Mouse (Mus musculus): ENCODE data around the gene Gm21411.
"Not testable (repeated sequence)": the region's sequence is repeated elsewhere in the genome, so short reads cannot be mapped to it uniquely, and the experiment has no call there.

Gene Gm21411

DNA sequence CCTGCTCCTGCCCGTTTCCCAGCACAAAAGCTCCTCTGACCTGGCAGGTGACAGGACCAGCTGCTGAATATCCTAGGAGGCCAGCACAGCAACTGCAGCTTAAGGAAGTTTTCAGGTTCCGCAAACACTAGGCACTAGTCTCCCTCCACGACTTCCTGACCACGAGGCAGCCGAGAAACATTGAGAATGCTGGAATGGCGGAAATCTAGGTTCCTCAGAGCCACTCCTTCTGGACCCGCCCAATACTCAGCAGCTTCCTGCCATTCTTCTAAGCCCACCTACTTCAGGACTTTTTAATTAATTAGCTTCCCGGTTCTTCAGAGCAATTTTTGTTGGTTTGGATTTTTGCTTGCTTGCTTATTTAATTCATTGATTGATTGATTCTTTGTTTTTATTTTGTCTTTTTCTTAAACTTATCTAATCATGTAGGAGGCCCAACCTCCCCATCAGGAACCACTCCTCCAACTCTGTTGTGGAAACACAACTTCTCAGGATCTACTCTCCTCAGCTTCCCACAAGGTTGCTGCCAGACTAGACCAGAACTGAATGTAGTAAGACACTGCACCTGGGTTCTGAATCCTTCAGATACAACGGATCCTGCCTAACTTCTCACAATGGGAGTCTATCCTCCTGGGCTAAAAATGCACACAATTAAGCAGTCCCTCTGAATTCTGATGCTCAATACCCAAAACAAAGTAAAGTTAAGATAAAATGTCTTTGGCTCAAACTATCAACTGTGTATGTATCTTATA is at the start of gene Gm21411:
Gene Gm21411, minus strand, starts transcription at position 205 of the 752 bp plus-strand sequence.
- DNase-seq (ENCODE audit: low spot score in 2 of 2) = not testable (repeated sequence)

DNA sequence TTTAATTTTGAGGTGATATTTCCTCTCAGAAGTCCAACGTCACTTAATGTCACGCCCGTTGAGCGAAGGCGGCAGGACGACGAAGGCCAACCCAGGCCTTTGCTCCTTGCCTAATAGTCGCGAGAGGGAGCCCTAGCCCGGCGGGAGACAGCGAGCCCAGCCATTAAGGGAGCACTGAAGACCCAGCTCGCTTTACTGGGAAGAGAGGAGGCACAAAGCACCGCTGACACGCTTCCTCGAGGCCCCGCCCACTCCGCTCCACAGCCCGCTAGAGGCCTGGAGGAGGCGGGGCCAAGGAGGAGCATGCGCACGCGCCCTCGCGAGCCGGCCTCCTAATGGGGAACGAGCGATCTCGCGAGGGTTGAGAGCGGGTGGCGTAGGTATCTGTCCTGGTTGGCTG is 32.3 kb upstream of the Gm21411 start:
- not testable (repeated sequence) for DNase-seq (ENCODE audit: low spot score in 2 of 2)

DNA sequence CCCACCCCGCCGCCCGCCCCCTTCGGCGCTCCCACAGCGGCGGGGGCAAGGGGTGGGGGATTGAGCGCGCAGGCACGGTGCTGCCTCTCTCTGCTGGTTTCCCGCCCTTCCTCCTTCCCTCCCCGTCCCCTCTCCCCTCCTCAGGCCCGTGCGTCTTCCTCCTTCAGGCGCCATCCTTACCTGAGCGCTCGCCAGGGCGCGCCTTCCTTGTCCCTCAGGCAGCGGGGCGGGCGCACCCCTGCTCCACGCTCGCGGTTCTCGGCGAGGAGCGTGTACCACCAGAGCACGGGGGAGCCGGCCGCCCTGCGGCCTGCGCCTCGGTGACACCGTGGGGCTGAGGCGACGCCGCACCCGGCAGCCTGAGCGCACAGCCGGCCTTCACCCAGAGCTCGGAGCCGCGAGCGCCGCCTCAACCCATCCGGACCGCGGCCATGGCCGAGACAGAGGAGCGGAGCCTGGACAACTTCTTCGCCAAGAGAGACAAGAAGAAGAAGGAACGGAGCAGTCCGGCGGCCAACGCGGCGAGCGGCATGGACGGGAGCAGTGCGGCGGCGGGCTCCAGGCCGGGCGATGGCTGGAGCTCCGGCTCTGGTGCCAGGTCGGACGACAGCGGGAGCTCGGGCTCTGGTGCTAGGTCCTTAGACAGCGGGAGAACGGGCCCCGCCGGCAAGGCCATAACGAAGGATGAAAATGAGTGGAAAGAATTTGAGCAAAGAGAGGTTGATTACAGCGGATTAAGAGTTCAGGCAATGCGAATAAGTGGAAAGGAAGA is 23.1 kb upstream of the Gm21411 start:
- DNase-seq (ENCODE audit: low spot score in 2 of 2) = peak in 1 of 2 experiments; percentile 59

DNA sequence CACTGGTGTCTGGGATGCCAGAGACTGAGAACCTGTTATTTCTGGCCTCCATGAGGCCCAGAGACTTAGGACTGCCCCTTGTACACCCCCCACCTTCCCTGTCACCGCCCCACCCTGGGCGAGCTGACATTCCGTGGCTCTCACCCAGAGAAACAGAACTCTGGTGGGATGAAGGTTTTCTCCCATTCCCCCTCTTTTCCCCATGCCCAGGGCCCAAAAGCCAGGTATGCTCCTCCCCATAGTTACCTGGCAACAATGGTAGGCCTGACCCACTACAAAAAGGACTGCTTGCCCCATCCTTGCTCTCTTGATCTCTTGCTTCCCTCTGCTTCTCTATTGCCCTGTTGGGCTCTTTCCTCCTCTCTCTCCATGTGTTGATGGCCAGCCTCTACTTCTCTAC is 5.8 kb upstream of the Gm21411 start:
- no peak for DNase-seq (ENCODE audit: low spot score in 2 of 2)

DNA sequence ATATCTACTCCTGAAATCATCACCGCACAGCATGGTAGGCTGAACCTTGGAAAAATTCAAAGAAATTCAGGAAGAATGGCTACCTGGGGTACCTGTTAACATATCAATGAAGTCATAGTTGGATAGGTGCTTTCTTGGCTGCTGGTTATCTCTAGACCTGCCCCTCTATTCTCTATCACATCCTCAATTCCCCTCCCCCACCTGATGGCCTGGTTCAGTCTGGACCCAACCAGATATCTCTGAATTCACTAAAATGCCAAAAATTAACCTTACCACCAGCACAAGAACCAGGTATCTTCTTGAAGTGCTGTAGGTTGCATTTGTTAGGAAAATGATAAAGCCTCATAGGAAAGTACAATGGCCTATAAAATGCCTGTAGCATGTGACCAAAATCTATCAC is 1.3 kb downstream of the Gm21411 start:
- not testable (repeated sequence) for DNase-seq (ENCODE audit: low spot score in 2 of 2)

DNA sequence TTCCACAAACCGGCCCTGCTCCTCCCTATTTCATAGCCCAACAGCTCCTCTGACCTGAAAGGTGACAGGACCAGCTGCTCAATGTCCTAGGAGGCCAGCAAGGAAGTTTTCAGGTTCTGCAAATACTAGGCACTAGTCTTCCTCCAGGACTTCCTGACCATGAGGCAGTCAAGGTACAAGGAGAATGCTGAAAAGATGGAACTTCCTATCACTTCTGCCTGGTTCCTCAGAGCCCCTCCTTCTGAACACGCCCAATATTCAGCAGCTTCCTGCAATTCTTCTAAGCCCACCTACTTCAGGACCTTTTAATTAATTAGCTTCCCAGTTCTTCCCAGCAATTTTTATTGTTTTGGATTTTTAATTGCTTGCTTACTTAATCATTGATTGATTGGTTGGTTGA is 4.6 kb downstream of the Gm21411 start:
- DNase-seq (ENCODE audit: low spot score in 2 of 2) = not testable (repeated sequence)

DNA sequence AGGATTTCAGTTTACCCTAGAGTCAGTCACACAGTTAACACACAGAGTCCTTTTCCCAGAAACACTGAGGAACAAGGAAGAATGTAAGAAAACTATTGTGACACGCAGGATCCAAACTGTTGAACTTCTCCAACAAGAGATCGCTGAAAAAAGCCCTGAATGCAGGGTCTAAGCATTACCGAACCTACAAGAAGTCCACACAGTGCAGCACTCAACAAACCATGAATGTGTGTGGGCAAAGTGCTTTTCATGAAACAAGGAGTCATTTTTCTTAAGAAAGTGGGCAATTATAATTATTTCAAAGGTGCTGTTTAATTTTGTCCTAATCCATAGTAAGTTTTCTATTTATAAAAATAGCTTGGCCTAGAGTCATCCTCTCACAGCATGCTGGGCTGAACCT is 6.3 kb downstream of the Gm21411 start:
- DNase-seq (ENCODE audit: low spot score in 2 of 2) = not testable (repeated sequence)
